Mouse (Mus musculus): ENCODE measurements around the gene Gns.

DNA sequence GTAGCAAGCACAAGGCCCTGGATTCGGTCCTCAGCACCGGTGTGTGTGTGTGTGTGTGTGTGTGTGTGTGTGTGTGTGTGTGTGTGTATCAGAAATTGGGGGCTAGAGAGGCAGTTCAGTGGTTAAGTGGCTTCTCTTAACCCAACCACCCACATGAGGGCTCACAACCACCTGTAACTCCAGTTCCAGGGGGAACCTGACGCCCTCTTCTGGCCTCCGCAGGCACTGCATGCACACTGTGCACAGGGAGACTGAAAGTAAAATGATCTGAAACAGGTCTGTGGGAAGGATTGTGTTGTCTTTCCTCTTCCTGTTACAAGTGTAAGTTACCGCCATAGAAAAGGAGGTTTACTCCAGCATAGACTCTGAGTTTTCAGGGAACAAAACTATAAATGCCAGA, 62.2 kb downstream of the Gns start:
- TF ChIP-seq CTCF (IDR thresholded peaks at IDR 0.05; ENCODE audit: control insufficient read depth, insufficient read depth, low read length), result peak; percentile 78
- TF ChIP-seq POLR2A (IDR thresholded peaks at IDR 0.05; ENCODE audit: borderline replicate concordance, control insufficient read depth, low read depth, low read length), result no peak
